Mouse (Mus musculus) regulatory T cell (primary cell): ENCODE measurements around the gene Kifap3.

Experiments
- in situ Hi-C: fragments of 300-600 bp; cut with MboI, MseI; formaldehyde crosslinking; loops from one replicate; pipeline ENCODE4 v1.15.1; 2025; ENCODE audit warnings: high pct_unique_total_duplicates

The Kifap3 gene

DNA sequence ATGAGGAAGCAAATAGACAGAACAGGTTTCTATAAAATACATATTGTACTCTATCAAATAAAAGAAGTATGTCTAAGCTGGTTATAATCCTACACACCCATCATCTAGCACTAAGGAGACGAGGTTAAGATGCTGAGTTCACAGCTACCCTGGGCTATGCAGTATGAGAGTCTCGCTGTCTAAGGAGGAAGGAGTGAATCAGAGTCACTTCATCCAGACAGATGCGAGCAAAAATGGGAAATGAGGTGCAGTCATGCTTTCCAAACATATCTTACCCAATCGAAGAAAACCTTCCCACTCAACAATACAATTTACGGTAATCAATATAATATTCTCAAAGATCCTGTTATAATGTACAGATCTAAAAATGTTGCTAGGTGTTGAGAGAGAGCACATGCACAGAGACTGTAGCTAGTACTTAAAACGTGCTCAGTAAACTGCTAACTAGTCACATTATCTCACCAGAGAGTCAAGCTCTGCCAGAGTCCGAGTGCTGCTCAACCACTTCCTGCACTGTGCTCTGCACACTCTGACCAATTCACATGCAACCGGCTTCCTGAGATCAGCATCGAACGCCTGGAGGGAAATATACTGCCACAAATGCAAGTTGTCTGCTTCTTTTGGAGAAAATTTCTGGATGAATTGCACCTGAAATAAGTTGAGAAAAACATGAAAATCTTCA, 184.8 kb downstream of the Kifap3 start:
- in situ Hi-C loops, result no loop called here
